Mouse (Mus musculus) stomach, postnatal 0 days (tissue): ENCODE measurements at regions not wholly inside any gene's neighbourhood (a gene's known extent, or its start where the extent isn't known, plus 50 kb on each side); places are given as distances from the start of the nearest gene placed in this dataset.

Source experiments
- CTCF ChIP-seq: IDR thresholded peaks from 2 replicates; pipeline ENCODE4 v1.5.1; 2016; ENCODE audit warnings: antibody characterized with exemption, low read depth, mild to moderate bottlenecking, moderate library complexity
- EP300 ChIP-seq: optimal IDR thresholded peaks from 2 replicates; pipeline ENCODE3; 2016; ENCODE audit warnings: antibody characterized with exemption

DNA sequence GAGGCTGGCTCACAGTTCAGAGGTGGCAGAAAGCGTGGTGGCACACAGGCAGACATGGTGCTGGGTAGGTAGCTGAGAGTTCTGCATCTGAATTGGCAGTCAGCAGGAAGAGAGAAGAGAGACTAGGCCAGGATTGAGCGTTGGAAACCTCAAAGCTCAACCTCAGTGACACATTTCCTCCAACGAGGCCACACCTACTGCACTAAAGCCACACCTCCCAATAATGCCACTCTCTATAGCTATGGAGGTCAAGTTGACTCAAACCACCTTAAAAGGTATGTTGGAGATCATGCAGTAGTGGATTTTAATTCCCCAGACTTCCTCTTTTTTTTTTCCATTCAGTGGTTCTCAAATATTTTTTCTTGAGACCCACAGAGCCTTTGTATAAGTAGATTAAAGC lies 57.1 kb downstream of the Ccdc54 start:
- TF ChIP-seq CTCF (no peak), EP300 (no peak)
